Mouse (Mus musculus): ENCODE data around the gene Rom1. TPM values are rescaled to one million over a fixed set of nuclear protein-coding genes. Genes with fewer than 3 reads are reported as not detected.

Rom1 gene
- polyA plus RNA-seq, 1 experiment, result 24.2 TPM

- Histone ChIP-seq H3K4me3 (replicated peaks; ENCODE audit: insufficient read depth, low read depth, low read length) (no peak overlapping the region), H3K4me1 (ENCODE audit: control insufficient read depth, insufficient read depth, low read length) (peaks cover 4% of the 10 kb centered on the region; the same call in 1 of the 2 replicates), H3K27me3 (ENCODE audit: control insufficient read depth, insufficient read depth, low read length) (no peaks in the 10 kb centered on the region), H3K27ac (ENCODE audit: insufficient read depth, low read length) (no peak overlapping the region)
- TF ChIP-seq CTCF (IDR thresholded peaks at IDR 0.05; ENCODE audit: borderline replicate concordance, insufficient read depth, low read depth, low read length) (no peak), POLR2A (IDR thresholded peaks at IDR 0.05; ENCODE audit: borderline replicate concordance, insufficient read depth, low read length) (no peak)
- DNase-seq, result no peak
- 60% methylated on average over 9 of the region's 9 CpGs for WGBS
Measured at GRCm38 (mm10) chr19:8895397-8895960, 33.7 kb downstream of the Rom1 start.

GRCm38 (mm10) chr19:8892829-8893766 is 36.1 kb downstream of the Rom1 start, which contains the start of gene Ints5:
TSS of gene Ints5 (plus strand) at chr19:8893005.
- H3K27ac ChIP-seq (ENCODE audit: insufficient read depth, low read length), result peak within 1 kb of the TSS; percentile 67
- WGBS, result 2% methylated on average over 54 of the region's 54 CpGs
- no peak for TF ChIP-seq CTCF (IDR thresholded peaks at IDR 0.05; ENCODE audit: borderline replicate concordance, insufficient read depth, low read depth, low read length)
- peak; percentile 86 for TF ChIP-seq POLR2A (IDR thresholded peaks at IDR 0.05; ENCODE audit: borderline replicate concordance, insufficient read depth, low read length)
- DNase-seq, result peak; percentile 85 to 90
- peak within 1 kb of the TSS; percentile 97 for H3K4me3 ChIP-seq (replicated peaks; ENCODE audit: insufficient read depth, low read depth, low read length)
- no peaks in the 10 kb centered on the region for H3K27me3 ChIP-seq (ENCODE audit: control insufficient read depth, insufficient read depth, low read length)
- peaks cover 4% of the 10 kb centered on the region; the same call in 1 of the 2 replicates for H3K4me1 ChIP-seq (ENCODE audit: control insufficient read depth, insufficient read depth, low read length)

GRCm38 (mm10) chr19:8888511-8889385 is 40.4 kb downstream of the Rom1 start, which contains the start of the genes 1810009A15Rik and Gm49416:
TSS of gene 1810009A15Rik (plus strand) at chr19:8888853.
TSS of gene Gm49416 (plus strand) at chr19:8888926.
- Histone ChIP-seq H3K27ac (ENCODE audit: insufficient read depth, low read length) (peak within 1 kb of the TSS; percentile 42), H3K27me3 (ENCODE audit: control insufficient read depth, insufficient read depth, low read length) (no peaks in the 10 kb centered on the region), H3K4me3 (replicated peaks; ENCODE audit: insufficient read depth, low read depth, low read length) (peak within 1 kb of the TSS; percentile 74), H3K4me1 (ENCODE audit: control insufficient read depth, insufficient read depth, low read length) (0 out of 2 replicates have a peak, but pooled peaks cover 3% of the 10 kb centered on the region)
- DNase-seq, result peak; percentile 94 to 95
- TF ChIP-seq CTCF (IDR thresholded peaks at IDR 0.05; ENCODE audit: borderline replicate concordance, insufficient read depth, low read depth, low read length) (no peak), POLR2A (IDR thresholded peaks at IDR 0.05; ENCODE audit: borderline replicate concordance, insufficient read depth, low read length) (peak; percentile 86; the same call in 1 of the 2 replicates)
- WGBS, result under 1% methylated on average over 58 of the region's 58 CpGs

GRCm38 (mm10) chr19:8887585-8888463 is 41.3 kb downstream of the Rom1 start:
- Histone ChIP-seq H3K4me1 (ENCODE audit: control insufficient read depth, insufficient read depth, low read length) (0 out of 2 replicates have a peak, but pooled peaks cover 3% of the 10 kb centered on the region), H3K27me3 (ENCODE audit: control insufficient read depth, insufficient read depth, low read length) (no peaks in the 10 kb centered on the region), H3K27ac (ENCODE audit: insufficient read depth, low read length) (no peak overlapping the region), H3K4me3 (replicated peaks; ENCODE audit: insufficient read depth, low read depth, low read length) (peak overlapping the region; percentile 74)
- 18% methylated on average over 19 of the region's 19 CpGs for WGBS
- DNase-seq, result no peak
- TF ChIP-seq CTCF (IDR thresholded peaks at IDR 0.05; ENCODE audit: borderline replicate concordance, insufficient read depth, low read depth, low read length) (no peak), POLR2A (IDR thresholded peaks at IDR 0.05; ENCODE audit: borderline replicate concordance, insufficient read depth, low read length) (no peak)

GRCm38 (mm10) chr19:8886916-8887584 is 42.1 kb downstream of the Rom1 start:
- H3K4me3 ChIP-seq (replicated peaks; ENCODE audit: insufficient read depth, low read depth, low read length), result no peak overlapping the region
- WGBS, result 55% methylated on average over 1 of the region's 1 CpGs
- 0 out of 2 replicates have a peak, but pooled peaks cover 3% of the 10 kb centered on the region for H3K4me1 ChIP-seq (ENCODE audit: control insufficient read depth, insufficient read depth, low read length)
- TF ChIP-seq CTCF (IDR thresholded peaks at IDR 0.05; ENCODE audit: borderline replicate concordance, insufficient read depth, low read depth, low read length) (no peak), POLR2A (IDR thresholded peaks at IDR 0.05; ENCODE audit: borderline replicate concordance, insufficient read depth, low read length) (no peak)
- H3K27me3 ChIP-seq (ENCODE audit: control insufficient read depth, insufficient read depth, low read length), result no peaks in the 10 kb centered on the region
- H3K27ac ChIP-seq (ENCODE audit: insufficient read depth, low read length), result no peak overlapping the region
- DNase-seq, result no peak

- H3K27ac ChIP-seq (ENCODE audit: insufficient read depth, low read length), result no peak within 1 kb of the TSS
- TF ChIP-seq POLR2A (IDR thresholded peaks at IDR 0.05; ENCODE audit: borderline replicate concordance, insufficient read depth, low read length), result no peak
- no peak for DNase-seq
- 0 out of 2 replicates have a peak, but pooled peaks cover 3% of the 10 kb centered on the region for H3K4me1 ChIP-seq (ENCODE audit: control insufficient read depth, insufficient read depth, low read length)
- no peak within 1 kb of the TSS for H3K4me3 ChIP-seq (replicated peaks; ENCODE audit: insufficient read depth, low read depth, low read length)
- H3K27me3 ChIP-seq (ENCODE audit: control insufficient read depth, insufficient read depth, low read length), result no peaks in the 10 kb centered on the region
- 71% methylated on average over 3 of the region's 3 CpGs for WGBS
Measured at GRCm38 (mm10) chr19:8883616-8884015, 45.5 kb downstream of the Rom1 start, which contains the start of the genes Lbhd1 and Gm49403. TSS of gene Lbhd1 (plus strand) at chr19:8883732. TSS of gene Gm49403 (plus strand) at chr19:8883930.

All from cerebellum, adult 2 months (tissue).